Mouse (Mus musculus) C2C12 (cell line): ENCODE results near the gene Golga4.

Experiments
- CEBPB ChIP-seq: IDR thresholded peaks from one replicate; pipeline ENCODE4 v1.6.1; 2011; ENCODE audit warnings: low read depth, mild to moderate bottlenecking, control low read depth, moderate library complexity
- CTCF ChIP-seq: IDR thresholded peaks from one replicate; pipeline ENCODE4 v1.5.1; 2011; ENCODE audit not compliant: control insufficient read depth, insufficient read depth, insufficient read length
- FOSL1 ChIP-seq: IDR thresholded peaks from one replicate; pipeline ENCODE4 v1.8.0; 2011; ENCODE audit warnings: mild to moderate bottlenecking, low read length; ENCODE audit not compliant: poor library complexity, insufficient read depth, severe bottlenecking
- MAX ChIP-seq: IDR thresholded peaks from one replicate; pipeline ENCODE4 v1.6.1; 2011; ENCODE audit warnings: mild to moderate bottlenecking, control low read depth
- MYOD1 ChIP-seq: IDR thresholded peaks from one replicate; pipeline ENCODE4 v1.6.1; 2011; ENCODE audit warnings: low read depth; ENCODE audit not compliant: control insufficient read depth, insufficient read length
- MYOG ChIP-seq: IDR thresholded peaks from one replicate; pipeline ENCODE4 v1.6.1; 2011; ENCODE audit not compliant: control insufficient read depth, insufficient read length; ENCODE audit errors: extremely low read depth
- USF1 ChIP-seq: IDR thresholded peaks from one replicate; pipeline ENCODE4 v1.6.1; 2011; ENCODE audit warnings: low read depth, mild to moderate bottlenecking, control low read depth, moderate library complexity

GRCm38 (mm10) chr9:118622376-118623166 lies 116.5 kb downstream of the Golga4 start:
- no peak for TF ChIP-seq CTCF
- TF ChIP-seq MAX, result no peak
- no peak for TF ChIP-seq MYOG
- no peak for TF ChIP-seq FOSL1
- no peak for TF ChIP-seq MYOD1
- TF ChIP-seq USF1, result no peak
- no peak for TF ChIP-seq CEBPB
